Mouse (Mus musculus) neural tube, embryonic 10.5 days (tissue): Measurements from ENCODE around the gene Arl5c.
"Not testable (repeated sequence)": the region's sequence is repeated elsewhere in the genome, so short reads cannot be mapped to it uniquely, and the experiment has no call there.

ENCODE experiments used
- DNase-seq: peaks from one replicate; pipeline ENCODE4 v3.0.0-alpha.2; 2017; ENCODE audit warnings: low spot score; ENCODE audit errors: extremely low spot score

Arl5c gene

DNA sequence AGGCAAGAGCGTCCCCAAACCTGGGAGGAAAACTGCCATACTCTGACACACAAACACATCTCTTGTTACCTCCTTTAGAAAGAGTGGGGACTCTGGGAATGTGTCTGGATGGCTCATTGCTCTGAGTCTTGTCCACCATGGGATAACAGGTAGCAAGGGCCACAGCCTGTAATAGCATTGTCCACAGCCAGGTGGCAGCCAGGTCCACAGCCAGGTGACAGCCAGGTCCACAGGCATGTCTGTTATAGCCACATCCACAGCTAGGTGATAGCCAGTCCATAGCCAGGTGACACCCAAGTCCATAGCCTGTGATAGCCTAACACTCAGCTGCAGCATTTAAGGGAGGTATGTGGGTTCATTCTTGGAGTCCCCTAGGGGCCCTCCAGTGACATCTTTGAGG, 35.1 kb downstream of the Arl5c start:
- no peak for DNase-seq

GRCm38 (mm10) chr11:97959300-97959680, 36.7 kb downstream of the Arl5c start:
- no peak for DNase-seq

GRCm38 (mm10) chr11:97958641-97959299, 37.2 kb downstream of the Arl5c start:
- DNase-seq: no peak

- peak; percentile 24 for DNase-seq
Observed at GRCm38 (mm10) chr11:97956905-97957560, 38.9 kb downstream of the Arl5c start.

GRCm38 (mm10) chr11:97955915-97956314, 40.1 kb downstream of the Arl5c start:
- DNase-seq: no peak

GRCm38 (mm10) chr11:97955146-97955902, 40.7 kb downstream of the Arl5c start:
- DNase-seq: no peak

DNA sequence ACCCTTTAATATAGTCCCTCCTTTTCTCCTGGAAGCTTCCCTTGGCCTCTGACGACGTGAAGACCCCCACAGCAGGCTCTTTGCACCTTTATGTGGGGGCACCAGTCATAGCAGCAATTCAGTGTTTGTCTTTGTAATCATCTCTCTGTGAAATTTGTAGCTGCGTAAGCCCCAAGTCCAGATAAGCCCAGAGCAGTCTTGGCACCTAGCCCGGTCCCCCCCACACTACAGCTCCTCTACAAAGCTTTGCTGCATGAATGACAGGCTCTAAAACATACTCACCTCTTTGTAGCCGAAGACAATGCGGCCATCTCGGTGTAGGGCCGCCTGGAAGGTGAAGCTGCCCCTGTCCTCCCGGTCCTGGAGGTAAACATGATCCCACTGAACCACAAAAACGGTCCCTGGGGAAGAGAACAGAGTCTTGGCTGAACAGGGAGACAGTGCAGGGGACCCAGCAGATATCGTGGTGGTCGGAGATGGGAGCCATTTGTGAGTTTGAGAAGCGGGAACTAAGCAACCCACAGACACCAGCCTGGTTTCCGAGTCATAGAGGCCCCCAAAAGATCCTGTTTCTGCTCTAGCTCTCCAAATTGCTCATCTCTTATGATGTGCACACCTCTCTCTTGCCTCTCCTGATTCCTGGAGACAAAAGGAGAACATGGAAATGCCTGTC, 41.4 kb downstream of the Arl5c start:
- DNase-seq: no peak

DNA sequence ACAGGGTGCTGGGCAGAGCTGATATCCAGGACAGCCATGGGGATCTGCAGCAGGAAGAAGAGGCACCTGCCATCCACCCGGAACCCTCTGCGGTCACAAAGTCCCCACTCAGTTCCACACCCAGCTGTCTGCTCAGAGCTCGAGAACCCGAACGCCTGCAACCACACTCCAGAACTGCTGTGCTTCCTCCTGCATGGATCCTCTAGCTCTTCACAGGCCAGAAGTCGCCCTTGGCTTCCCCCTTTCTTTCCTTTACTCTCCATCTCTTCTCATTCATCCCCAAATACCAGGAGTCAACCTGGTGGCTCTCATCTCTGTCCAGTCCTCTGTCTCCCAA, 42.1 kb downstream of the Arl5c start:
- no peak for DNase-seq

DNA sequence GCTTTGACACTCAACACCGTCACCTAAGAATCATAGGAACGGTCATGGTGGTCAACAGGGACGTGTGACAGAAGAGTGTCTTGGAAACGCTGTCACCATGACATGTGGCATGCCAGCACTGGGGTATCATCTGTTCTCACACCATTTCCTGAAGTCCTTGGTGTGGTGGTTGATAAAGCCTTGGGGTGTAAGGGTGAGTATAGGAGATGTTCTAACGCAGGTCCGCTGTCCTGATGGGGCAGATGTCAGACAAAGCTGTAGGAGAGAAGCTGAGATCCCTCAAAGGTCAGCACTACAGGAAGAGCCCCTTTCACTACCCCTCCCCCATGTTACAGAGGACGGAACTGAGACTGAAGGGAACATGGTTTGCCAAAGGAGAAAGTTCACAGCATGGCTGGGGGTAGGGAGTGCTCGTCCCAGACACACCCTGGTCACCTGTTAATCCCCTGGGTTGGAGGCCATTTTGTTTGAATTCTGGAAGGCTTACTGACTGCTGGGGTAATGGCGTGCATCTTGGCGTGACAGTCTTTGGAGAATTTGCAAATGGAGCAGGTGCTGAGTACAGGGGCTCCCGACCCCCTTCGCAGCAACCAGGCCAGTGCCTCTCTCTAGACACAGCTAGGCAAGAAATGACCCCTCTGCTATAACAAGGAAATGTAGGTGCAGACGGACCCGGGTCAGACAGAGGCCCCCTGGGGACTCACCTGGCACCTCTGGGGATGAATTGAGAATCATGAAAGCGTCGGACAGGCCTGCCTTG, 42.6 kb downstream of the Arl5c start:
- no peak for DNase-seq

DNA sequence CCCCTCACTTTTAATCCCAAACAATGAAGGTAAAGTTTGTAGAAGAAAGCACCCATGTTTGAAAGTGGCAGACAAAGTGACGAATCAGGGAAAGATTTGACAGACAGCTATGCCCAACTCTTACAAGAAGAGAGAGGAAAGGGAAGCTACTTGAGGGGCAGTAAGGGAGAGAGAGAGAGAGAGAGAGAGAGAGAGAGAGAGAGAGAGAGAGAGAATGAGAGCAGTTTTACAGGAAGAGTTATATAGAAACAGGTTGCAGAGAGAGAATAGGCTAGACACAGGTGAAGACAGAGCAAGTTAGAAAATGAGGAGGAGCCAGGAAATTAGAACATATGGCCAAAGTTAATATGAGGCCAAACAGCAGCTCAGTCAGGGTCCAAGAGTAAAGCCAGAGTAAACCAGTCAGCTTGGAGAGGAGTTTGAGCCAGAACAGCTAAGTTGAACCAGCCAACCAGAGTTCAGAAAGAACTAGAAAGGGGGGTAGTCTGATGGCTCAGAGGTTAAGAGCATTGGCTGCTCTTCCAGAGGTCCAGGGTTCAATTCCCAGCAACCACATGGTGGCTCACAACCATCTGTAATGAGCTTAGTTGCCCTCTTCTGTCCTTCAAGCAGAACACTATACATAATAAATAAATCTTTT, 43.5 kb downstream of the Arl5c start:
- no peak for DNase-seq

GRCm38 (mm10) chr11:97949703-97950475, 46.1 kb downstream of the Arl5c start:
- peak; percentile 40 for DNase-seq

DNA sequence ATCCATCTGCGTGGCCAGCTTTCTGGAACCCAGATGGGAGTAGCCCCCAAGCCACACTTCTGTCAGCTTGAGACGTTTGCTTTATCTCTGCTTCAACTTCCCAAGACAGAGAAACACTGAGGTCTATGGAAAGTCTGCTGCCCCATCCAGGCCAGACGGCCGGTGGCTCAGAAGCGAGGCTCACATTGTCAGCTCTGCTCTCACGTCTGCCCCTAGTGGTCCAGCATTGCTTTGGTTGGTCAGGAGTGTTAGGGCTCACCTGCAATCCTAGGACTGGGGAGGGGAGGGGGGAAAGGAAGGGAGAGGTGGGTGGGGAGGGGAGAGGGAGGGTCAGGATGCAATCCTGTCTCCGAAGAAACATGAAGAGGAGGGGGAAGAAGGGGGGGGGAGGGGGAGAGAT, 48.6 kb downstream of the Arl5c start:
- peak; percentile 44 for DNase-seq

GRCm38 (mm10) chr11:97945738-97946289, 50.2 kb downstream of the Arl5c start:
- DNase-seq: not testable (repeated sequence)

DNA sequence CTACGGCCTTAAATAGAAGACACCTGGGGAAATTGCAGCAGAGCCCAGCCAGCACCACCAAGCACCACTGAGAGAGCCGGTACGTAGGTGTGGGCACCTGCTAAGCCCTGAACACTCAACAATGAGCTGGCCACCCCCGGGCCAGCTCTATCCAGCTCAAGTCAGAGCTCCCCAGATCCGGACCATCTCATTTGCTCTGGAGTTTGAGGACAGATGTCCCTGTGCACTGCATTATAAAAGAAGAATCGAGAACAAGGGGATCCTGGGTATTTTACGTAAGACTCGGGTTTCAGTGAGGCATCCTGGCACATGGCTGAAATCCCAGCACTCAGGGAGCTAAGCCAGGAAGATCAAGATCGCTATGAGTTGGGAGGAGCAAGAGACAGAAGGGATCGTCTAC, 51.0 kb downstream of the Arl5c start:
- no peak for DNase-seq

DNA sequence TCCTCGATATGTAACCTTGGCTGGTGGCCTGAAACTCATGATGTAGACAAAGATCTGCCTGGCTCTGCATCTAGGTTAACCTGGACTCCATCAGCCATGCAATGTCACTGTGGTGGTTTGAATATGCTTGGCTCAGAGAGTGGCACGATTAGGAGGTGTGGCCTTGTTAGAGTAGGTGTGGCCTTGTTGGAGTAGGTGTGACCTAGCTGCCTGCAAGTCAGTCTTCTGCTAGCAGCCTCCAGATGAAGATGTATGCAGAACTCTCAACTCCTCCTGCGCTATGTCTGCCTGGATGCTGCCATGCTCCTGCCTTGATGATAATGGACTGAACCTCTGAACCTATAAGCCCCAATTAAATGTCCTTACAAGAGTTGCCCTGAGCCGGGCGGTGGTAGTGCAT, 52.7 kb downstream of the Arl5c start:
- DNase-seq: no peak

GRCm38 (mm10) chr11:97942420-97943111, 53.4 kb downstream of the Arl5c start:
- DNase-seq: no peak
